Mouse (Mus musculus) layer of hippocampus, adult 9-11 months (tissue): Measurements from ENCODE around the gene Fank1.
"Not testable (repeated sequence)": the region's sequence is repeated elsewhere in the genome, so short reads cannot be mapped to it uniquely, and the experiment has no call there.

Experiments
- DNase-seq: peaks from one replicate; pipeline ENCODE4 v3.0.0; 2022

Gene Fank1

DNA sequence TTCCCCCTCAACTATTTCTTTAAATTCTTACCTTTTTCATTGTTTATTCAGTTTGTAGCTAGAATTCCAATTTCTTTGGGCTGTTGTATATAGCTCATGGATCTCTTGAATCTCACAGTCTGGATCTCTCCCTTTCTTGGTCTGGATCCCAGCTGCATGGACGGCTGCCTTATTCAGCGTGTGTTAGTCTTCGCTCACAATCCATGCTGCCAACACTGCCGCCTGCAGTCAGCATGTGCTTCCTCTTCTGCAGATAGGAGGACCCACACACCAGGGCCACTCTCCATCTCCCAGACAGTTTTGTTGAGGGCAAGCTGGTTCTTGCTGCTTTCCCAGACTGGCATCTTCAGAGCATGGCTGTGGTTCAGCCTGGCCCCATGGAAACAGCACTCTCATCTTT lies 62.9 kb downstream of the Fank1 start:
- peak; percentile 79 for DNase-seq

DNA sequence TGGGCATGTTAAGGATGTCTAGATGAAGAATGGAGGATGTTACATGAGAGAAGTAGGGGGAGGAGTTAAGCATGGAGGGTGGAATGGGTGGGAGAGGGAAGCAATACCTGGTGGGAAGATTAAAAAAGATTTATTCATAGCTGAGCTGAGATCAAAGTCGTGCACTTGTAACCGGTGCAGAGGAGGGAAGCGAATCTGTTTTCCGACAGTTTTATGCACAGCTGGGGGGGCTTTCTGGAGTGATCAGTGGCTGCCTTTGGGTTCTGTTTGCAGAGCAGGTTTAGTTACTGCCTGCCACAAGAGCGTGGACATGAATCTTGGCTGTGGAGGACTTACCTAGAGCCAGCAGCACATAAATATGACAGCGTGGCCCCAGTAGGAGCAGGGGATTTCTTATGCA lies 65.4 kb downstream of the Fank1 start:
- DNase-seq: no peak

DNA sequence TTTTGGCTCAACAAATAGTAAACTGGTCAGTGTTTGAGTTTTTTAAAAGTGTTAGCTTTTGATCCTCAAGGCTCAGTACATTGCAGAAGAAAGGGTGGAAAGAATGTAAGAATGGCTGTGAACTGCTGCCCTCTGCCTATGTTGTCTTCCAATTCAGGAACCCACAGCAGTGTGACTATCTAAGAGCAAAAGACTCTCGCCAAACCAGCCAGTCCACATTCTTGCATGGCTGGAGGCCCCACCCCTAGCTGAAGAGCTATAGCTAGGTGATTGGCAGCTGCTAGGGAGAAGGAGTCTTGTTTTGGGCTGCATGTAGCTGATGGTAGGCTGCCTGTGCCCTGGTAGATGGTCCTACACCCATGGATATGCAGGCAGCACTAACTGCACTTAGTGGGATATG lies 70.5 kb downstream of the Fank1 start:
- no peak for DNase-seq

DNA sequence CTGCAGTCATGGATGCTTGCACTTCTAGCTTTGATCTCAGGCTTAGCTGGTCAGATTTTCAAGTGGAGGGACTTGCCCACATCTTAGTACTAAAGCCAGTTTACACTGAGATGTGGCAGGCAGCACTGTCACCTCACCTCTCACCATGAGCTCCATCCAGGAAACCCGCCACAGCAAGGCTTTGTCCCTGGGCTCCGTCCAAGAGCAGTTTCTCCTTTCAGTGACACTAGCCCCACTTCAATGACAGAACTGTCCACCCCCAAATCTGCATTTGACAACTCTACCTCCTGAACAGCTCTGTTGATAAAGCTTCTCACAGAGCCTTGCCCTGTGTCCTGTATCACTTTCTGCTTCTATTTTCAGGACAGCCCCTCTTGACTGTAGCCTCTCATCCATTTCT lies 71.5 kb downstream of the Fank1 start:
- no peak for DNase-seq

DNA sequence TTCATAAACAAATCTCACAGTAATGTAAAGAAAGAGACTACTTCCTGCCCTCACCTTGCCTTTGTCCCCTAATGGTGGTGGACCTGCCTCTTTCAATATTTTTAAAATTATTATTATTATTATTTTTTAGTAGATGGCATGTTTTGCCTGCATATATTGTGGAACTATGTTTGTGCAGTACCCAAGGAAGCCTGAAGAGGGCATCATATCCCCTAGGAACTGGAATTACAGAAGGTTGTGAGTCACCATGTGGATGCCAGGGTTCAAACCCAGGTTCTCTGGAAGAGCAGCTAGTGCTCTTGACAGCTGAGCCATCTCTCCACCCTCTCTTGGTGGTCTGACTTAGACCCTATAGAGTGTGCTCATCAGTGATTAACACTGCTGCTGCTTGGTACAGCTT lies 74.1 kb downstream of the Fank1 start:
- no peak for DNase-seq

DNA sequence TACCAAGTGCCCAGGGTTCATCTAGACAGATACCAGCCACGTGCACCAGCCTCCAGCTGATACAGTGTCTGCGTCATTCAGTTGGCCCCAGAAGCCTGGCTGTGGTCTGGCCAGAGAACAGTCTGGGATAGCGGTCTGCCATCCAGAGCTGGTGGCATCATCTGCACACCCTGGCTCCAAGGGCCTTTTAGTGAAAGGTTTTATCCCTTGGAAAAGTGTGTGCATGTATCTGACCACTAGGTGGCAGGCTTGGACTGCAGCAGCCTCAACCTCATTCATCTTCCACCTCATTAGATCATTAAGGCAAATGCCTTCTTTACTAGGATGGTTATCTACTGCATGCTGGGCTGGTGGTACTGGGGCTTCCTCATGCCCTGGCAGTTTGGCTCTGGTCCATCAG lies 79.6 kb downstream of the Fank1 start:
- DNase-seq: peak; percentile 70

DNA sequence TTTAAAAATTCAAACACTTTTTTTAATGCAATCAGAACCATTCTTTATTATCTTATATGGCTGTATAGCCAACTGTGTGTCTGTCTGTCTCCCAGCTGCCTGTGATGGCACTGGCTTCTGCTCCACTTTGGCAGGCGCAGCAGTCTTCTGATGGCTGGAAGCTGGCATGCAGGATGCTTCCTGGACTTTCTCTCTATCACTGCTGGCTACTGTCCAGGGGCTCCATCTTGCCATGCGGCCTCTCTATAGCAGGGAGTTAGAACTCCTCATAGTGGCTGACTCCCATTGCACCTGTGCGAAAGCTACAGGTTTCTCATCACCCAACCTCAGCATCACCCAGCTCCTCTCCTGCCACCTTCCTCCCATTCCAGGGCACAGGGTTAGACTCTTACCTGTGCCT lies 81.8 kb downstream of the Fank1 start:
- DNase-seq: no peak

DNA sequence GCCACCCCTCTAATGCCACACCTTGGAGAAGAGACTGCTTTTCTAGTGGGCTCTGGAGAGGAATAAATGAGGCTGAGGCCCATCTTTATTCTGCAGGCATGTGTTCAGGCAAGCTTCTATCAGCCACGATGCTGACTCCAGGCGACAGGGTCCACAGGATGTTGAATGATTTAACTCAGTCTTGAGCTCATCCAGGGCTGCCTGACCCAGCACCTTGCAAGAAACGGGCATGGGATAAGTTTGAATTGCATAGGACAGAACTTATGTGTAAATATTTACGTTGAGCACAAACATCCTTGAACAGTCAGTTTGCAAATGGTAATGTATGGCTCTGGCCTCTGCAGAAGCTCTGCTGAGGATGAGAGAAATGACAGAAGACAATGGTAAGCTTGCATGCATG lies 82.9 kb downstream of the Fank1 start:
- no peak for DNase-seq

DNA sequence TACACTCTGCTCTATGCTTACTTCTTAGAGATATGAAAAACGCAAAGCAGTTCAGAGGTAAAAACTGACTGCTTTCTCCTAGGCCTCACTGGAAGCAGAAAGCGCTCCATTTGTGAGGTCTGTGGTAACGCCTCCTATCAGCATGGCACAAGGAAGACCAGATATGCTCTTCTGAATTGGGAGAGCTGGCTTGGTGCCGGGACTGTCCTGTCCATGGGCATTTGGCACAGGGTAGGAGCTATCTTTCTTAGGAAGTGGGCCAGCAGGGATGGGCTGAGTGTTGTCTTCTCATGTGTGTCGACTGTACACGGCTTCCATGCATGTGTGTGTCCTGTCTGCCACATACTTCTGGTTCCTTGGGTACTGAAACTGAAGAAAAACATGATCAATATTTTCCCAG lies 85.6 kb downstream of the Fank1 start:
- DNase-seq: no peak

DNA sequence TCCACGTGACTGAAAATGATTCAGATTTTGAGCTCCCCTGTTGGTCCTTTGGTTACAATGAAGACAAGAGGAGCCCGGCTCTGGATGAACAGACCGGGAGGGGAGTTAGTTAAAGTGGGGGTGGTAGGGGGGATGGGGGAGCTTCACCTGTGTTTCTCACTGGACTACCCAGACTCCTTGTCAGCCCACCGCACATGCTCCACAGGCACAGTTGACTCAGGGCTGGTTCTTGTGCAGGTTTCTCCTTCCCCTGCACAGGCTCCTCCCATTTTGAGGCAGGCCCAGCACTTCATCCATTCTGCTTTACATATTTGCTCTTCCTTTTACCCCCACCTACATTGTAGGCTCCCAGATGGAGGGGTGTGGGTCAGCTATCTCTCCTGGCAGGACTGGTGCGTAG lies 86.1 kb downstream of the Fank1 start:
- DNase-seq: no peak

DNA sequence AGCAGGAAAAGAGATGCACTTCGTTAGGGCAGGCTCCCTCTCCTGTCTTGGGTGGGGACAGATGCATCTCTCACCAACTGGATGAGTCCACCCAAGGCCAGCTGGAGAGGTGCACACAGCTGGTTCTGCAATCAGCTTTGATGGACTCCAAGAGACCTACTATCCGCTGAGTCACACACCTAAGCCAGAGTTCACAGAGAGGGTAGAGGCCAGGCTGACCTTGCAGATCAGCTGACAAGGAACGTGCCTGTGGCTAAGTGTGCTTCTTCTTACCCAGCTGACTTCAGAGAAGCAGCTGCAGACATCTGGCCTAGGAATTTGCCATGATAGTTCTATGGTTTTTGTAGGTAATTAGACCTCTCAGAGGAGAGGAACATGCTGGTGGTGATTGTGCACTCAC lies 86.5 kb downstream of the Fank1 start:
- DNase-seq: no peak

DNA sequence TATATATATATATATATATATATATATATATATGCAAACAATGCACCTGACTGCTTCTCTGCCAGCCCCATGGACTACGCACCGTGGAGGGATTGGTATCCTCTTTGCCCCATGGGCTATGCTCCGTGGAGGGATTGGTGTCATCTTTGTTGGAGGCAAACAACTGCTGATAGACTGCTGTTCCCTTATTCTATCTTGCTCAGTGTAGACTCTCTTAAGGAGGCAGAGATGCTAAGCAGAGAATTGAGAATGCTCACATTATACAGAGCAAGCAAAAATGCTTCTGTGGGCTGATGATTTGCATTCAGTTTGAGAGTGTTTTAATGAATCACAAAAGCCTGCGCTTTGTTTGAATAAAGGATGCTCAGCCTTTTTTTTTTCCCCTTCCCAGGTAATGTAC lies 87.0 kb downstream of the Fank1 start:
- no peak for DNase-seq

DNA sequence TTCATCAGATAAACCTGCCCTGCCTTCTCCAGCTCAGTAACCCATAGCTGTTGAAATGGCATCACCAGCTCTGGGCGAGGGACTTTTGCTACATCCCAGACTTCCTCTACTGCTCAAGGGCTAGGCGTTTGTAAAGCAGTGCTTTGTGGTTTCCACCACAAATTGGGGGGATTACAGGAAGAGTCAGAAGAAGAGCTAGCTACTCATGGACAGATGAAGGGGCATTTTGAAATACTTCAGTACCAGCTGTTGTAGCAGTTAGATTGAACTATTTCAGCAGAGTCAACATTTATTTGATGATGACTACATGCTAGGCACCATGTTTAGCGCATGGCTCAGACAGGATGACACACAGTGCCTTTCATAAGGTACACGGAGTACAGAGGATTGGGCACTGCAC lies 93.6 kb downstream of the Fank1 start:
- no peak for DNase-seq

DNA sequence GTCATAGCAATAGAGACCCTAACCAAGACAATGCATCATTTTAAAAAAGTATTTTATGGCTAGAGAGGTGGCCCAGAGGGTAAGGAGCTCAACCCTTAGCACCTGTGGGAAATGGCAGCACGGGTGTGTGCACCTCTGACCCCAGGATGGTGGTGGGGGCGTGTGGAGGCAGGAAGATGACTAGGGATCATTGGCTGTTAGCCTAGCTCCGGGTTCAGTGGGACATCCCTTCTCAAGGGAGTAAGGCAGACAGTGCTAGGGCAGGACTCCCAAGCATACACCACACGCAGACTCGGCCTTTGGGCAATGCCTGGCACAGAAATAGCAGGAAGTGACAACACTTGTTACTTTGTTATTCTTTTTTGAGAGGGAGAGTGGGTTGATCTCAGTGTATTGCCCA lies 96.0 kb downstream of the Fank1 start:
- DNase-seq: no peak

DNA sequence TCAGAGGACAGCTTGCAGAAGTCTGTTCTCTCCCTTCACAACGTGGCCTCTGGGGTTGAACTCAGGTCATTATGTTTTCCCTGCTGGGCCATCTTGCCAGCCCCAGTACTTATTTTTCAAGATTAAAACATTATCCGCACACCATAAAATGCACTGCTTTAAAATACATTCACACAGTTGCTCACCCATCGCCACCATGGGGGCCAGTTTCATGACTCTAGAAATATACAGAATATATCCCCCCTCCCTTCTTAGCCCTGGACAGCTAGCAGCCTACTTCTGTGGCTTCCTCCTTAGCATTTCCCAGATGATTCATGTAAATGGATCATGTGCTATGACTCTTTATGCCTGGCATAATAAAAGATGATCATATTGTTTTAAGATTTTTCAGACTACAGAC lies 99.5 kb downstream of the Fank1 start:
- DNase-seq: no peak

DNA sequence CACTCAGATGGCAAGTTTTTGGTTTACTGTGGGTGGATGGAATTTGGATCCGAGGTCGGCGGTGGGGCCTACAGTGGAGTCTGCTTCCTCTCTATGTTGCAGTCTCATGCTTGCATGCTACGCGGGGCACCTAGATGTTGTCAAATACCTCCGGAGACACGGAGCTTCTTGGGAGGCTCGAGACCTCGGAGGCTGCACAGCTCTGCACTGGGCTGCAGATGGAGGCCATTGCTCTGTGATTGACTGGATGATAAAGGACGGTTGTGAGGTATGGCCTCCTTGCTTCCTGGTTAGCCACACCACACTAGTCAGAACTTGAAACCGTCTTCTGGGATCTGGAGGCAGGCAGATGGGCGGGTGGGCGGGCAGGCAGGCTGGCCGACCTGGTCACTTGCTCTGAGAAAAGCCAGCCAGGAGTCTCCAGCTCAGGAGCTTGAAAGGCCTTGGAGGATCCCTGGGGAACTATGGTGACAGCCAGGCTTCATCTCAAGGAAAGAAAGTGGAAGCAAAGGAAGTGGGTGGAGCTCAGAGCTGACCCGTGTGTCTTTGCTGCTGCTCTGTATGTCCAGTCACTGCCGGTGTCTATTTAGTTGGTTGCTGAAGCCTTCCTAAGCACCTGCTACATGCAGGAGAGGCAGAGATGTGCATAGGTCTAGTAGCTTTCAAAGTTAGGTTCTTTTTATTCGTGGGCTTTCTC lies 100.1 kb downstream of the Fank1 start:
- no peak for DNase-seq

DNA sequence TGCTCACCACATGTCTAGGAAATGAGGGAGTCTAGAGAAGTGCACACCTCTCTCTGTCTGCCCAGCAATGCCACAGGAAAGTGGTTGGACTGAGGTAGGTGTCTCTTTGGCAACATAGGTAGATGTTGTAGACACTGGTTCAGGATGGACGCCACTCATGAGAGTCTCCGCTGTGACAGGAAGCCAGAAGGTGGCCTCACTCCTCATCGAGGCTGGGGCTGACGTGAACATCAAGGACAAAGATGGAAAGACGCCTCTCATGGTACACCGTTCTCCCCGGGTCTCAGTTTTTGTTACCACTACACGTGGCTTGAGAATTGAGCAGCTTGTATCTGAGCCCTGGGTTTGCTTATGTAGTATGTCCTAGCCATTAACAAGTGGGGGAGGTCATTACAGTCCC lies 103.1 kb downstream of the Fank1 start:
- no peak for DNase-seq

DNA sequence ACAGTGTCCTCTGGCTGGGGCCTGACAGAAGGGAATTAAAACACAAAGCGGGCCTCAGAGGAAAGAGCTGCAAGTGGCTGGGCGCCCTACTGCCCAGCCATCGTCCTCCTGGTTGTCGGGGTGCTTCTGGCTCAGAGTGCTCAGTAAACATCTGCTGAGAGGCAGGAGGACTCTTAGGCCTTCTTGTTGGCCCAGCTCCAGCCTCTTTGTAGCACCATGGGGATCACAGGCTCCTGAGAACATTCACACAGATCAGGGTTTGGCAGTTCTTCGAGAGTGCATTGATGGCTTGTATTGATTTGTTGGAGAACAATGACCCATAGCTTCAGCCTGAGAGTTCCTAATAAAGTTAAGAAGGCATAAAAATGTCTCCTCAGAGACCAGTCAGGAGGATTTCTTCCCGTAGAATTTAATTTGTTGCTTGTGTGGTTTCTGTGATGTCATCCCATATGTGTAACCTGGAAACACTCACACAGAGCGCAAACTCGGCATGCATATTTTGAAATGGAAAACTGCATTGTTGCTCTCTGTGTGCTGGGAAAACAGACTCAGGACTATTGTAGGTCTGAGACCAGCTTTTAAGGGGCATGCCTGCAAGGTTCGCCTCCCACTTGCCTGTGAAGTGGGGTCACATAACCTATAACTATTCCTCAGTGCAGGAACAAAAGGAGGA lies 108.2 kb downstream of the Fank1 start:
- DNase-seq: not testable (repeated sequence)

DNA sequence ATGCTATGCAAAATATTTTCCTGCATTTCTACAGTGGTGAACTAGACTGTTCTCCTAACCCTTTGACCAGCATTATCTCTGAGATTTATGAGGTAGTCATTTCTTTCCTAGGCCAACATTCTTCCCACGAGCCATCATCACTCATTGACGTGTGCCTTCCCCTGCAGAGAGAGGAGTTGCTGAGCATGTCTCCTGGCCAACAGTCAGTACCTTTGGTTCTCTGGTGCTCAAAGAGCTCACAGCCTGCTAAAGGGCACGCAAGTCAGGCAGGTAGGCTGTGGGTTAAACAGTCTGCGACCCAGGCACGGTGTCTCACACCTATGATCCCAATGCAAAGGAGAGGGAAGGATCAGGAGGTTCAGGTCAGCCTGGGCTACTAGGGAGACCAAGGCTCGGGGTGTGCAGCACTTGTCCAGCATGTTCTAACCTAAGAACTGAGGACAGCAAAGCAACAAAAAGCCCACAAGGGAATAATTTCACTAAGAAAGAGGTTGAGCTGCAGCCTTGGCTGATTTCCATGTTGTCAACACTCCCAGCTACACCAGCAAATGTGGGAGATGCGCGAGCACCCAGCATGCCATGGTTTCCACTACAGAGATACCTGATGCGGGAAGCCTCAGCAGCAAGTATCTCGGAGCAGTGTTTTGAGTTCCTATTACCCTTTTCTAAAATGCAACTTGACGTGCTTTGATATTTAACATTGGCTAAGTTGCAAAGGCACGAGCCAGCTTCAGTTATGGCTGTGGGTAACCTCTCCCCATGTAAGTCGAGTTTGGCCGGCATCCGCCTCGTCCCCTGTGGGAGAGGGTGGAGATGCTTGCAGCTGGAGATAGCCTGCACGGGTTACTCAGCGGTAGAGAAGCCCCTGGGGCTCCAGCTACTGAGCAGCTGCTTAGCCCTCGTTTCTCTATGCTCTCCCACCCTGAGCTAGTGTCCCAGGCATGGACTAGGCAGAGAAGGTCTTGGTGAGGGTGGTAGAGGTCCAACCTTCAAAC lies 112.6 kb downstream of the Fank1 start:
- DNase-seq: no peak

DNA sequence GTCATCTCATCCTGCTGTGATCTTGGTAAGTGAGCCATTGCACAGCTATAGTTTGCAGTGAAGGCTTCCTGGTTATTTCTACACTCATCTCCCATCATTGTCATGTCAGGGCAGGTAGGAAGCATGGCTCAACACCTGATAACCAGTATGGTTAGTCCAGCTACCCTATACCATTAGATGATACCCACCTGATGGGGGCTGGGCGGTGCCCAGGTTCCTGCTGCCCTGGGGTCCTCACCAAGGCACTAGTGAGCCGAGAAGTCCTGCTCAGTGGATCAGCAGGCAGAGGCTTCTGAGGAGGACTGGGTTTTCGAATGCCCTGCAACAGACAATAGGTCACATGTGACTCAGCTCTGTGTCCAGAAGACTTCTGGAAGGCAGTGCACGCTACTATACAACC lies 113.3 kb downstream of the Fank1 start:
- no peak for DNase-seq

DNA sequence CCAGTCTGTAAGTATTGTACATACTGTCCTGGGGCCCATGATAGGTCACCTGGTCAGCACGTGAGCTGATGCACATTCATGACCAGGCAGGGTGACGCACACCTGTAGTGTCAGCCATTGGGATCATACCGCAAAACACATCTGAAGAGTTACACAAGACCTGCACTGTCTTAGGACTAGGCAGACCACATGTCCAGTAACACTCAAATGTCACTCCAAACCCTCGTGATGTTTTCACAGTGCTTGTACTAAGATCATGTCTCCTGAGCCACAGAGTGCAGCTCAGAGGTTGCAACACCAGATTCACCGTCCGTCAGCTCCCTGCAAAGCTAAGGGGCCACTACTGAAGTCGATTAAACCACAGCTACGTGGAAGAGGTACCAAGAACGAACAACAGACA lies 114.6 kb downstream of the Fank1 start:
- no peak for DNase-seq

DNA sequence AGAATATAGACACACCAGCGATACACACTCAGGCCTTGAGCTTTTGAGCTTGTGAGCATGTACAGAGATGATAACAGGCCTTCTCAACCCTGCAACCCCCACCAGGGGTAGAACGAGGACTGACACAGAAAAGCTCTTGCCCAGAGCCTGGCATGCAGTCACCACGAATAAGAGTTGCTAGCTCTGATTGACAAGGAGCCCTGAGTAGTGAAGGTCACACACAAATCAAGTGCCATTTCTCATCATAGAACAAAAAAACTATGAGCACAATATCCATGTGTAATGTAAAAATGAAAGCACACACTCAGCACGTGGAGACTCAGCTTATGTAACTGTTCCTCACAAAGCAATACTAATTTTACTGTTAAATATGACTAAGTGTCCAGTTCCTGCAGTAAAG lies 115.1 kb downstream of the Fank1 start:
- DNase-seq: no peak

DNA sequence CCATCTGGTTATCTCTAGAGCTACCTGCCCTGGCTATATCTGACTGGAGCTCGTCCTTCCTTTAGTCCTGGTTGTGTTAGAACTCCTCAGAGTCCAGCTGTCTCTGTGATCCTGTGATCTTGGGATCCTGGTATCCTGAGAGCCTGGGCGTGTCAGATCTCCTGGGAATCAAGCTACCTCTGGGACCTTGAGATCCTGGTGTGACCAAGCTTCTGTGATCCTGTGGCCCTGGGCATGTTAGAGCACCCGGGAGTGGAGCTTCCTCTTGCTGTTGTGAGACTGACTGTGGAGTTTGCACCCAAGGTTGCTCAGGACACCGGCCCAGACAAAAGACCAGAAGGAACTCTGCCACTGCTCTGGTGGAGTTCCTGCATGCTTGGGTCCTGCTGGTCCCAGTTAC lies 122.7 kb downstream of the Fank1 start:
- no peak for DNase-seq

DNA sequence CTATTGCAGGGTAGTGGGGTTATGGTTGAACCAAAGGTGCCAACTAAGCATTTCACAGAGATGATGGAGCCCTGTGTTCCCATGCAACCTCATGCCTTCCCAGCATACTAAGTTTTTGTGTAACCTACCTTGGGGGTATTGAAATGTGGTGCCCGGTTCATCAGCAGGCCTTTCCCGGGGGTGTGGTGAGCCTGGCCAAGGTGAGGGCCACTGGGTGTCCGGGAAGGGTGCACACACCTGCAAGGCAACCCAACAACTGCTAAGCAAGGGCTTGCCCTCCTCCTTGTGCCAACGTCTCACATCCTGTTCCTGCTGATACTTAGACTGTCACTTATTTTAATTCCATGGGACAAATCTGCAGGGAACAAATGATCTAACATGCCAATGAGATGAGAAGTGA lies 132.3 kb downstream of the Fank1 start:
- no peak for DNase-seq
